Mouse (Mus musculus): Measurements from ENCODE around the gene Trim62.

DNA sequence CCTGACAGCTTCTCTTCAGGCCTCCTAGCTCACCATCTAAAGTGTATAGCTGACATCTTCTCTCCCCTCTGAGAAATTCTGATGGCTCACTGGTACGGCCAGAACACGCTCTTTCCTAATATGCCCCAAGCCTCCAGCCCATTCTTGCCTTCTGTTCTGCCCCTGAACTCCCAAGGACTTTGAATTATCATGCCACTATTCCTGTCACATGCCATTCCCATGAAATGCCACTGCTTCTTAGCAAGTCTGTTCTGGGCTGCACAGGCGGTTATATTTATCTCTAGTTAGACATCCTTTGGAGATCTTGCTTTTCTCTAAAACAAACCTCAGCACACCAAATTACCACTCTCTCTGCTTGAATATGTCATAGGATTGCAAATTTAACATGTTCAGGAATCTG, 40.2 kb downstream of the Trim62 start:
- TF ChIP-seq POLR2A (IDR thresholded peaks at IDR 0.05; ENCODE audit: low read depth, low read length) (no peak), CTCF (IDR thresholded peaks at IDR 0.05; ENCODE audit: borderline replicate concordance, insufficient read depth, low read length) (no peak)
